Mouse (Mus musculus): ENCODE data around the gene Mtm1.
A peak's percentile ranks its signal among the peaks of the same experiment; 100 is the strongest.

Gene Mtm1

DNA sequence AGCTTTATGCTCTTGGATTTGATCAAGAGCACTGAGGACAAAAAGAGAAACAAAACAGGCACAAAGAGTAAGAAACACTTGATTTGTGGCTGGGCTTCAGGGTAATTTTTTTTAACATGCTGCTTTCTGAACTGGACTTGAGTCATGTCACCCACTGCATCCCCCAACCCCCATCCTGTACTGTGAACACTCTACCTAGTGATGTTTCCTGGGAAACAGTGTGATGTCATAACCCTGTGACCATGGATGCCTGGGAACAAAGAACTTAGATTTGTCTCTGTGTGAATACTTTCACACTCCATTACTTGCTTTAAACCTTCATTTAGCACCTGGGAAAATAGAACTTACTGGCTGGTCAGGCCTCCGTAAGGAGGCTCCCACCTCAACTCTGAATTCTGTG lies at the start of gene Mtm1:
Gene Mtm1 (plus strand): TSS at position 301 of the 400 bp plus-strand sequence.
- no peak for DNase-seq (ENCODE audit: low read depth, low spot score)
- no peaks in the 10 kb centered on the region for H3K36me3 ChIP-seq (ENCODE audit: control insufficient read depth, insufficient read depth, low read length, poor library complexity, severe bottlenecking)

DNA sequence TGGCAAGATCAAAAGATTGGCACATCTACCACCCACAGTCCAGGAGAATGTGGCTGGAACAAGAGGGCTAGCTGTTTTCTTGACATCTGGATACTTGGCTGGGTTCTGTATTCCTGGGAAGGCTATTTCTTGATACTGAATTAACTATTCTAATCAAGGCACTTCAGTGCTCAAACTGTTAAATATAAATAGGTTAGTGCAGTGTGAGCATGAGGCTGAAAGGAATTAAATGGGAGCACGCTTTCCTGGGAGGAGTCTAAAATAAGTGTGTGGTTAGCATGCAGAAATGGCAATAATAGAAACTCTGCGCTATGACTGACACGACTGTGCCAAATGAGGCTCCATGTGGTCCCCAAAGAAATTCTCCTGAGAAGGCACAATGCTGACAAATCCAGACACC lies 29.0 kb upstream of the Mtm1 start:
- H3K36me3 ChIP-seq (ENCODE audit: control insufficient read depth, insufficient read depth, low read length, poor library complexity, severe bottlenecking), result no peaks in the 10 kb centered on the region
- no peak for DNase-seq (ENCODE audit: low read depth, low spot score)
- H3K27me3 ChIP-seq (ENCODE audit: control insufficient read depth, insufficient read depth, low read length, poor library complexity, severe bottlenecking), result no peaks in the 10 kb centered on the region

More for the DNA sequence above, at the start of gene Mtm1:
- no peaks in the 10 kb centered on the region for H3K27me3 ChIP-seq (ENCODE audit: control insufficient read depth, insufficient read depth, low read length, poor library complexity, severe bottlenecking)

DNA sequence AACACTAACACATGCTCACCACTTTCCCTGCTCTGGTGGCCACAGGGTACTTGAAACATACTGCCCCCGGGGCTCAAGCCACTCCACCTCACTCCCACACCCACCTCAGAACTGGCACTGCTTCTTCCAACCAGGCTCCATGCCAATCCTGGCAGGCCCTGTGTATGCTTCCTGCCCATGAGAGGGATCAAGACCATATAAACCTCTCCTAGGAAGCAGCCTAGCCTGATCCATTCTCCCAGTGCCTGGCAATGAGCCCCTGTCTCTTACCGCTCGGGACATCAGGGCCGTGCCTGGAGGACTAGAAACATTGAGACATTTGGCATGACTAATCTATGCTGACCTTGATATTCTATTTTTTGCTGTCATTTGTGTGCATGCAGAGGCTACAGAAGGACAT lies 26.9 kb upstream of the Mtm1 start:
- H3K36me3 ChIP-seq (ENCODE audit: control insufficient read depth, insufficient read depth, low read length, poor library complexity, severe bottlenecking), result no peaks in the 10 kb centered on the region
- DNase-seq (ENCODE audit: low read depth, low spot score), result no peak

DNA sequence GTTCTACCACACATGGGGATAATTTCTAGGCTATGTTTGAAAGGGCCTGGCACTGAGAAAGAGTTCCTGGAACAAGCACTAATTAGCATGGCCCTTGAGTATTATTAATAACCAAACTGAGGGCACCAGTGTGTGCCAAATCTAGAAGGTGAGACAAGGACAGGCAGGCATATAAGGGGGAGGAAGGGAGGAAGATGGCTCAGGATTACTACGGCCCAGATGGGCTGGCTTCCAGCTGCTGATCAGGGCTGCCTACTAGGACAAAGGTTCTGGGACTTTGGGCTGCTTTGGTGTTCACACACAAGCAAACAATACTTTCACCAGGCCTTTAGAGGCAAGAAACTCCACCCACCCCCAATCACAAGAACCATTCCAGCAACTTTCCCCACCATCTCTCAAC lies 24.2 kb upstream of the Mtm1 start:
- Histone ChIP-seq H3K27me3 (ENCODE audit: control insufficient read depth, insufficient read depth, low read length, poor library complexity, severe bottlenecking) (no peaks in the 10 kb centered on the region), H3K36me3 (ENCODE audit: control insufficient read depth, insufficient read depth, low read length, poor library complexity, severe bottlenecking) (no peaks in the 10 kb centered on the region)
- DNase-seq (ENCODE audit: low read depth, low spot score), result no peak

More for the DNA sequence above, 26.9 kb upstream of the Mtm1 start:
- H3K27me3 ChIP-seq (ENCODE audit: control insufficient read depth, insufficient read depth, low read length, poor library complexity, severe bottlenecking), result no peaks in the 10 kb centered on the region

DNA sequence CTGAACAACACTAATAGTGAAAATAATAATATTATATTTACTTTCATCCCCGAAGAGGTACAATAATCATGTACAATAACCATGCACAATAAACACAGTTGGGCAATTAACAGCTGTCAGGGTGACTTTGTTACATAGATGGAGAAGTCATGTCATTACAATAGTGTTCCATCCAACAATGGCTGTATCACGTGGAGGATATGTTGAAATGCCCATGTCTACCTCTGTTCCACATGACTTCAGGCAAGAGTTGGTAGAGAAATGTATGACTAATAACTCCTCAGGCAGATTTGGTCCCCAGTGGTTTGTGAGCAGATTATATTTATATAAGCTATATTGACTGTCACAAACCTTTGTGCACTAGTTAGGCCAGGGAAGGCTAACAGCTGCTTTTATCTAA lies 5.8 kb upstream of the Mtm1 start:
- H3K36me3 ChIP-seq (ENCODE audit: control insufficient read depth, insufficient read depth, low read length, poor library complexity, severe bottlenecking), result no peaks in the 10 kb centered on the region
- DNase-seq (ENCODE audit: low read depth, low spot score), result no peak
- no peaks in the 10 kb centered on the region for H3K27me3 ChIP-seq (ENCODE audit: control insufficient read depth, insufficient read depth, low read length, poor library complexity, severe bottlenecking)

DNA sequence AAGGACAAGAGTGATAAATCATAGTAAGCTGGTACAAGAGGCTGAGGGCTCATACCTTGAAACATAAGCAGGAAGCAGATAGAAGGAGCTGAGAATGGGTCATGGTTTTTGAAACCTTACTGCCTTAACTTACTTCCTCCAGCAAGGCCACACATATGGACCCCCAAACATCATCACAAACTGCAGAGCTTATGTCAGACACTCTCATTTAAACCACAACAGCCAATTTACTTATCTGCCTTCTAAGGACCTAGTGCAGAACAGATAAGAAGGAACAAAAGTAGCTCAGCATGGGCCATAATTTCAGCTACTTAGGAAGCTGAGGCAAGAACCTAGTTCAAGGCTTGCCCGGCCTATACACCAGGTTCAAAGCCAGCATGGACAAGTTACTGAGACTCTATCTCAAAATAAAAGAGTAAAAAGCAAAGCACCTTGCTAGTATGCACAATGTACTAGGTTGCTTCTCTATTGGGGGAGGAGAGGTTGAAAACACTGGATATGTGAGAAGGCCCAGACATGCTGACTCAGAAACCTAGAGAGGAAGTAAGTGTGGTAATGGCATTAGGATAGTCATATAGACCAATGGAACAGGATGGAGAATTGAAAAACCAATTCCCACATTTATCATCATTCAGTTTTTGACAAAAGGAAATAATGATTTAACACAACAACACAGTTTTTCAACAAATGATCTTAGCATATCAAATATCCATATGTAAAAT lies 4.6 kb upstream of the Mtm1 start:
- H3K36me3 ChIP-seq (ENCODE audit: control insufficient read depth, insufficient read depth, low read length, poor library complexity, severe bottlenecking), result no peaks in the 10 kb centered on the region
- DNase-seq (ENCODE audit: low read depth, low spot score), result no peak

DNA sequence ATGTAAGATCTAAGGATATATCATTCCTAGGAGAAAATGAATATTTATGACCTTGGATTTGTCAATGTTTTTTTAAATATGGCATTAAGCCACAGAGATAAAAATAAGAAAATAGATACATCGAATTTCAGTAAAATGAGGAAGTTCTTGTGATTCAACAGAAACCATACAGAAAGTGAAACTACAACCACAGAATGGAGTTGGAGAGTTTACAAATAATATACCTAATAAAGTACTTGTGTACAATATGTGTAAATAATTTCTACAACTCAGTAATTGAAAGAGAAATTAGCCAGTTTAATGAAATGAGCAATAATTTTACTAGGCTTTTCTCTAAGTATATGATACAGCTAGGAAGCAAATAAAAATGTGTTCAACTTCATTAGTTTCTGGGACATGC lies 4.0 kb upstream of the Mtm1 start:
- no peaks in the 10 kb centered on the region for H3K36me3 ChIP-seq (ENCODE audit: control insufficient read depth, insufficient read depth, low read length, poor library complexity, severe bottlenecking)
- no peaks in the 10 kb centered on the region for H3K27me3 ChIP-seq (ENCODE audit: control insufficient read depth, insufficient read depth, low read length, poor library complexity, severe bottlenecking)
- DNase-seq (ENCODE audit: low read depth, low spot score), result peak; percentile 41

More for the DNA sequence above, 4.6 kb upstream of the Mtm1 start:
- H3K27me3 ChIP-seq (ENCODE audit: control insufficient read depth, insufficient read depth, low read length, poor library complexity, severe bottlenecking), result no peaks in the 10 kb centered on the region

DNA sequence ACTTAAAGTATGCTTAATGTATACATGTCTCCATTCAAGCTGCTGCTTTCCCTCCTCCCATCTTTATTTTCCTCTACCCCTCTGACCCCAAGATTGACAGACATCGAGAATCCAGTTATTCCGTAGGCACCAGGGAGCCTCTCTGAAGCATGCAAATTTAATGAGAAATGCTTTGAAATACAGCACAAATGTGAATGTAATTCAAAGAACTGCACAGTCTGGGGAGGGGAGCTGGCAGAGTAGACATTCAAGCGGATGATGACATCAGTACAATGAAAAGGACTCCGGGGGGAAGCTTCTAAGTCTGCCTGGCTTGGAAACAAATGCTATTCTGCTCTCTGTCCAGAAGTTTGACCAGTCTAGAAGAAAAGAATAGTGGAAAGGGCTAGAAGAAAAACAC lies 2.3 kb downstream of the Mtm1 start:
- H3K27me3 ChIP-seq (ENCODE audit: control insufficient read depth, insufficient read depth, low read length, poor library complexity, severe bottlenecking), result no peaks in the 10 kb centered on the region

DNA sequence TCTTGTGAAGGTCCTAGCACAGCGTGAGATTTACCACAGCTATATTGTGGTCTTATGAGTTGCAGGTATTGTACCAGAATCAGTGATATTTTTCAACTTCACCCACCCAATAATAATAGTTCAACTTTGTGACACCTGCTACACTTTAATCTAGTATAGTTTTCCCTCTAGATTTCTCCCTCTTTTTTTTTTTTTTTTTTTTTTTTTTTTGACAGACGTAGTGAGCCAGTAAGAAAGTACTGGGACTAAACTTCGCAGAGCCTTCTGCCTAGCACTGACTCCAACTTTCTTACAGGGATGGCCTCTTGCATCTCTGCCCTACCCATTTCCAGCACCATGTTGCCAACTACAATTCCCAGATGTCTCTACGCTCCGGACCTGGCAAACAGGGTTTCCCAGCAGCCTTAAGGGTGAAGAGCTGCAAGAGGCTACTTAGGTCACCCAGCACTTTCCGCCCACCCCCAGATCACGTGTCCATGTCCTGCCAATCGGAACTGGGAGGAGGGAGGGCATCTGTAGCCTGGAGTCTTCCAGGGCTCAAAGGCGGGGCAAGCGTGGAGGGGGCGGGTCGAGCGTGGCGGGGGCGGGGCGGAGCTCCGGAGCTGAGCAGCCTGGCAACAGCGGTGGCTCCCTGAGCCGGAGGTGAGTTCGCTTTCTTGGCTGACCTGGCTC lies 4.0 kb downstream of the Mtm1 start:
- peak; percentile 91 for DNase-seq (ENCODE audit: low read depth, low spot score)
- Histone ChIP-seq H3K36me3 (ENCODE audit: control insufficient read depth, insufficient read depth, low read length, poor library complexity, severe bottlenecking) (no peaks in the 10 kb centered on the region), H3K27me3 (ENCODE audit: control insufficient read depth, insufficient read depth, low read length, poor library complexity, severe bottlenecking) (no peaks in the 10 kb centered on the region)

More for the DNA sequence above, 2.3 kb downstream of the Mtm1 start:
- no peak for DNase-seq (ENCODE audit: low read depth, low spot score)
- no peaks in the 10 kb centered on the region for H3K36me3 ChIP-seq (ENCODE audit: control insufficient read depth, insufficient read depth, low read length, poor library complexity, severe bottlenecking)

DNA sequence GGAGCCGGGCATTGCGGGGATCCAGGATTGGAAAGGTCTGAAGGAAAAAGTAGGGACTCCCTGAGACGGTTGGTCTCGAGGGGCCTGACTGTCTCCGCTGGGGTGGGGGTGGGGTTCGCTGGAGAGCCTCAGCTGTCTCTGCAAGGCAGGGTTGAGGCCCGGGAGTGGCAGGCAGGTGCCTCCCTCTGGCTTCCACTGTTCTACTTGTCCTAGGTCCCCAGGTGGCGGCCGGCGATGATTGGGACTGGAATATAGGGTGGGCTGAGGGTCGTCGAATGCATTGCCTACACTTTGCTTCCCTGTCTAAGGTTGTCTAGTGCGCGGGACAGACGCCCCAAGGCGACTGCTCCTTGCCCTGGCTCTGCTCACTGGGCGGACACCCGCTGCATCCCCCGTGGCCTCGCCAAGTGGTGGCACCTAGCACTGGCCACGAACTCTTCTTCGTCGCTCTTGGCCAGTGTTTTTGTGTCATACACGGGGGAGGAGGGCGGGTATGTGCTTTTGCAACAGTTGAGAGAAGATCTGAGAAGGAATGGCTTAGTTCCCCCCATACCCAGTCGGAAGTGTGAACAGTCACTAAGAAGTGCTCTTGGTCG lies 4.6 kb downstream of the Mtm1 start:
- Histone ChIP-seq H3K36me3 (ENCODE audit: control insufficient read depth, insufficient read depth, low read length, poor library complexity, severe bottlenecking) (no peaks in the 10 kb centered on the region), H3K27me3 (ENCODE audit: control insufficient read depth, insufficient read depth, low read length, poor library complexity, severe bottlenecking) (no peaks in the 10 kb centered on the region)
- DNase-seq (ENCODE audit: low read depth, low spot score), result peak; percentile 38

DNA sequence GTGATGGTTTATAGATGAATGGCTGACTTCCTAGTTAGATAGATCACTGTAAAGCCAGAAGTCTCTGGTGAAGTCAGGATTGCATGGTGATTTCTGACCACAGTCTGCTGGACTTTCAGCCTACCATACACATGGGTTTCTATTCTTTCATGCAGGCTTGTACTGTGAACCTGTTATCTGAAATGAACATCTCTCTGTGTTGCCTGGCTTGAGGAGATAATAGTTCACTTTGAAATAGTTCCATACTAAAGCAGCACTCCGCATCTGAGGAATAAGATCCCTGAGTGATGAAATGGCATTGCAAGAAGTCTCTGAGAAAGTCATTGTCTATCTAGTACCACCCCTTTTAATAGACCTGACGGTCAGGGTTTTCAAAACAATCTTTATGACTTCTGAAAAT lies 6.3 kb downstream of the Mtm1 start:
- Histone ChIP-seq H3K36me3 (ENCODE audit: control insufficient read depth, insufficient read depth, low read length, poor library complexity, severe bottlenecking) (no peaks in the 10 kb centered on the region), H3K27me3 (ENCODE audit: control insufficient read depth, insufficient read depth, low read length, poor library complexity, severe bottlenecking) (no peaks in the 10 kb centered on the region)
- DNase-seq (ENCODE audit: low read depth, low spot score), result no peak

DNA sequence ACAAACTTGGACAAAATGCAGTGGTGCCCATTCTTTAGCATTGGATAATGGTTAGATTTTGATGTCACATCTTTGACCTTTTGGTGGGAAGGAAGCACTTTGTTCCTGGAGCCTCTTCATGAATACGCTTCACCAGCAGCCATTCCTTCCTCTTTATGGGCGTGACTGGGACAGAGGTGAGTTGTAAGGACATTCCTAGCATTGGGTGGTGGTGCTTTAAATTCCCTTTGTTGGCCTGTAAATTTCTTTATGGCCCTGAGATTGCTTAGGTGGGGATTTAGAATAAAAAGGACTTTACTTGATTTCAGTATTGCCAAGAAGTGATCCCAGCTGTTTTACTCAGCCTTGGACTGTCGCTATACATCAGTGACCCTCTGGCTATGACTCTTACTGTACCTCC lies 8.3 kb downstream of the Mtm1 start:
- no peaks in the 10 kb centered on the region for H3K36me3 ChIP-seq (ENCODE audit: control insufficient read depth, insufficient read depth, low read length, poor library complexity, severe bottlenecking)
- no peaks in the 10 kb centered on the region for H3K27me3 ChIP-seq (ENCODE audit: control insufficient read depth, insufficient read depth, low read length, poor library complexity, severe bottlenecking)
- no peak for DNase-seq (ENCODE audit: low read depth, low spot score)

DNA sequence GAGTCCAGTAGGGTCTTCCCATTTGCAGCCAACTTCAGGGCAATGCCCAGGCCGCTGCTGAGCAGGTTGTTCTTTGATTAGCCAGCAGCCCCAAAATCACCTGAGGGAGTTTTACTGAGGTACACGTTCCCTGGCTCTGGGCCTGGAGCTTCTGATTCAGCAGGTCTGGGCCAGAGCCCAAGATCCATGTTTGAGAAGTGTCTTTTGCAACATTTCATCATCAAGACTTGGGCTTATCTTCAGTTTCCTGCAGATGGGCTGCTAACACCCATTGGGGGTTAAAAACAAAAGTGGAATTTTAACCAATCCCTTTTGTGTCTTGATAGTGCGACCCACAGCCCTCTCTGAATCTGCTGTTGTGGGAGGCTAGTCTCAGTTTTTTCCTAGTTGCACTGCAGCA lies 10.3 kb downstream of the Mtm1 start:
- no peak for DNase-seq (ENCODE audit: low read depth, low spot score)
- Histone ChIP-seq H3K27me3 (ENCODE audit: control insufficient read depth, insufficient read depth, low read length, poor library complexity, severe bottlenecking) (no peaks in the 10 kb centered on the region), H3K36me3 (ENCODE audit: control insufficient read depth, insufficient read depth, low read length, poor library complexity, severe bottlenecking) (no peaks in the 10 kb centered on the region)

DNA sequence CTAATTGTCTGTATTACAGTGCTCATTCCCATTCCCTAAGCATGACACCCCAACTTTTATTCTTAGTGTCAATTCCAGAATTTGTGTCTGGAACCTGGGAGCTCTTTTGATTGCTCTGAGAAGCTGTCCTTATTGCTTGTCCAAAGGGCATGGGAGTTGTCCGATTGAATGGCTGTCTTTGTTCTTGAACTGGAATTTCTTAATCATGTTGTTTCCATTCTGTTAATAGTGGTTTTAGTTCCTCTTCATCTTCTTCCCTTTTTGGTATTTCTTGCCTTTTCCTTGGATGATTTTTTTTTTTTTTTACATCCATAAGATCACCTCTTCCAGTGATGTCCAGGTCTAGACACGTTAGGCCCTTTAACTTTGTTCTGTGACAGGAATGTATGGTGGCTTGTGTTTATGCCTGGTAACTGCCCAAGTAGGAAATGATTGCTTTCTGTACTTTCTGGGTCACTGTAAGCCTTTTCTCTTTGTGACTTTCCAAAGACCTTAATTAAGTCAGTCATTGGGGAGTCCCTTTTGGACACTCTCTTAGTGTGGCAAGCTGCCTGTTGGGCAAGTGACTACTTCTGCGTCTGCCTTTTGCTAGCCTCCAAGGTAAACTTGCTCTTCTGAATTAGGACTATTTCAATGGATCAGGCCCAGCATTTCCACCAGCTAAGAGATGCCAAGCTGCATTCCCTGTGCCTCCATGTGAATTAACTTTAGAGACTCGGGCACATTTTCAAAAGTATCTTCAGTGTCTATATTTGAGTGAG lies 12.3 kb downstream of the Mtm1 start:
- DNase-seq (ENCODE audit: low read depth, low spot score), result no peak
- Histone ChIP-seq H3K27me3 (ENCODE audit: control insufficient read depth, insufficient read depth, low read length, poor library complexity, severe bottlenecking) (no peaks in the 10 kb centered on the region), H3K36me3 (ENCODE audit: control insufficient read depth, insufficient read depth, low read length, poor library complexity, severe bottlenecking) (no peaks in the 10 kb centered on the region)

DNA sequence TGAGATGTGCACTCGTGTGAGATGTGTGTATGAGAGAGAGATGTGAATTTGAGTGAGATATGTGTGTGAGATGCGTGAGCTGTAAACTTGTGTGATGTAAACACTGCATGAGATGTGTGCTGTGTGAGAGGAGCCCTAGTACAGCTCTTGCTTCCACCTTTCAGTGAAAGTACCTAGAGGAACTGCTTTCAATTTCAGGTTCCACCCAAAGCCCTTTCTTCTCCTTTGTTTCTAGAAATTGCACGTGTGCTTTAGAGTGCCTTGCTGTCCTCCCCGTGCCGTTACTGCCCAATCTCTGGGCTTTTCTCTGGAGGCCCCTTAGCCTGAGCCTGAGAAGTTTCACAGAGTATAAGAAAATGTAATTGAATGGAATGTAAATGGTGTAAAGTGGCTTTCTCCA lies 16.3 kb downstream of the Mtm1 start:
- Histone ChIP-seq H3K36me3 (ENCODE audit: control insufficient read depth, insufficient read depth, low read length, poor library complexity, severe bottlenecking) (no peaks in the 10 kb centered on the region), H3K27me3 (ENCODE audit: control insufficient read depth, insufficient read depth, low read length, poor library complexity, severe bottlenecking) (no peaks in the 10 kb centered on the region)
- DNase-seq (ENCODE audit: low read depth, low spot score), result peak; percentile 14

Measured in splenic B cell, adult 2 months (primary cell).